Mouse (Mus musculus) thymus, postnatal 10 days (tissue): ENCODE results near the gene Tulp3.
"Not testable (repeated sequence)": the region's sequence is repeated elsewhere in the genome, so short reads cannot be mapped to it uniquely, and the experiment has no call there.

ENCODE experiments used
- DNase-seq, 2 experiments: peaks; one replicate each; pipeline ENCODE4 v3.0.0; 2021; ENCODE audit warnings: low spot score in 2 of 2

The Tulp3 gene

GRCm38 (mm10) chr6:128358999-128359398, 3.3 kb upstream of the Tulp3 start:
- DNase-seq, result peak; percentile 48 to 71

- peak in 1 of 2 experiments; percentile 16 for DNase-seq
Measured at GRCm38 (mm10) chr6:128355201-128355681, 410 bp downstream of the Tulp3 start.

GRCm38 (mm10) chr6:128354140-128354539, 1.5 kb downstream of the Tulp3 start:
- no peak for DNase-seq

GRCm38 (mm10) chr6:128349711-128350110, 5.9 kb downstream of the Tulp3 start:
- DNase-seq, result no peak

- DNase-seq, result no peak
Measured at GRCm38 (mm10) chr6:128346782-128347181, 8.9 kb downstream of the Tulp3 start.

- DNase-seq, result no peak
Measured at GRCm38 (mm10) chr6:128345623-128346022, 10.0 kb downstream of the Tulp3 start.

- no peak for DNase-seq
Measured at GRCm38 (mm10) chr6:128341956-128342723, 13.5 kb downstream of the Tulp3 start.

- DNase-seq, result no peak
Measured at GRCm38 (mm10) chr6:128338876-128339275, 16.8 kb downstream of the Tulp3 start.

- DNase-seq, result no peak
Measured at GRCm38 (mm10) chr6:128337467-128337866, 18.2 kb downstream of the Tulp3 start.

GRCm38 (mm10) chr6:128334397-128335124, 21.1 kb downstream of the Tulp3 start:
- DNase-seq, result peak; percentile 42 to 68

GRCm38 (mm10) chr6:128318317-128318716, 37.3 kb downstream of the Tulp3 start:
- DNase-seq, result peak in 1 of 2 experiments; percentile 31

GRCm38 (mm10) chr6:128315597-128315996, 40.1 kb downstream of the Tulp3 start:
- DNase-seq, result no peak

GRCm38 (mm10) chr6:128314796-128315195, 40.9 kb downstream of the Tulp3 start:
- DNase-seq, result no peak

- DNase-seq, result peak; percentile 16 to 55
Measured at GRCm38 (mm10) chr6:128308311-128308710, 47.3 kb downstream of the Tulp3 start.

GRCm38 (mm10) chr6:128304801-128305200, 50.9 kb downstream of the Tulp3 start:
- no peak for DNase-seq

- not testable (repeated sequence) for DNase-seq
Measured at GRCm38 (mm10) chr6:128302640-128303039, 53.0 kb downstream of the Tulp3 start.

GRCm38 (mm10) chr6:128301891-128302290, 53.8 kb downstream of the Tulp3 start:
- DNase-seq, result no peak

- DNase-seq, result no peak
Measured at GRCm38 (mm10) chr6:128301458-128301857, 54.2 kb downstream of the Tulp3 start.

GRCm38 (mm10) chr6:128300134-128301001, 55.3 kb downstream of the Tulp3 start, which contains the start of gene Tead4:
TSS of gene Tead4 (minus strand) at chr6:128300823.
- DNase-seq, result no peak

GRCm38 (mm10) chr6:128299292-128300133, 56.1 kb downstream of the Tulp3 start:
- no peak for DNase-seq

- no peak for DNase-seq
Measured at GRCm38 (mm10) chr6:128298246-128298645, 57.4 kb downstream of the Tulp3 start.
